Mouse (Mus musculus): ENCODE results near the gene Cnr1. TPM values are rescaled to one million over a fixed set of nuclear protein-coding genes. Genes with fewer than 3 reads are reported as not detected.

The Cnr1 gene
- polyA plus RNA-seq, 1 experiment from 2014 or later = 3.2 TPM

DNA sequence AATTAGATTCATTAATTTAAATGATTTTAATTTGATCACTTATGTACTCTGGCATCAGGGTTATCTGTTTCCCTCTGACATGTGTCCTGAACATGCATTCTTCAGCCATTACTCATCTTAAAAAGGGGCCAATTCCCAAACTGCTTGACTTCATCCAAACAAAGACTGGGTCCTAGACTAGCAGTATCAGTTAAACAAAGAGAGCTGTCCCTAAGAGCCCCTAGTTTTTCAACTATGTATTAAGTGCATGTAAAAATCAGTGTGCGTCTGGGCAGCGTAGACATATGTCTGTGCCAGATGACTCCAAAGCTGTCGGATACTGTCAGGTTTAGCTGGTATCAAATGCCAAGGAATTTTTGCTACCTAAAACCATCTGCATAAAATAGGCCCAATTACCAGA is 23.2 kb downstream of the Cnr1 start:
- no peak for TF ChIP-seq CTCF (IDR thresholded peaks at IDR 0.05; ENCODE audit: low read depth)

DNA sequence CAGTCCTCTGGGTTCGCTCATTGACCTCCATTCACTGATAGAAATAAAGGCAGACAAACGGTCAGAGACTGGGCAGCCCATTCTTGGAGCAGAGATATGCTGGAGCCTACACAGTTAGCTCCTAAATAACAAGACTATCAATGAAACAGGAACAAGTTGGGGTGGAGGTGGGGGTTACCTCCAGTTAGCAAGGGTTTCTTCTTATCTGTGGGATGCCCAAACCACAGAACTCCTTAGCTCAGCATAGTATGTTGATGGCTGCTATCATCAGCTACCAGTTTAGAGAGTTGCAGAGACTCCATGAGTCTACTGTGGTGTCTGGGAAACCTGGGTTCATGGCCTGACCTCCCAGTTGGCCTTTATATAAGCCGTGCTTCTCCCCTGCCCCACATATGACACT is 33.0 kb downstream of the Cnr1 start:
- H3K27ac ChIP-seq (ENCODE audit: low read depth, low read length) = no peak overlapping the region
- no peaks in the 10 kb centered on the region for H3K4me1 ChIP-seq (replicated peaks; ENCODE audit: control insufficient read depth, insufficient read depth, low read length)
- no peaks in the 10 kb centered on the region for H3K9me3 ChIP-seq (ENCODE audit: control insufficient read depth)
- no peaks in the 10 kb centered on the region for H3K27me3 ChIP-seq (replicated peaks; ENCODE audit: control insufficient read depth, insufficient read depth, low read length)
- H3K9ac ChIP-seq (ENCODE audit: low read depth, low read length) = no peak overlapping the region
- H3K4me3 ChIP-seq (ENCODE audit: low read depth, low read length) = no peak overlapping the region
- TF ChIP-seq CTCF (IDR thresholded peaks at IDR 0.05; ENCODE audit: low read depth) = no peak
- no peak overlapping the region for H3K4me2 ChIP-seq (replicated peaks; ENCODE audit: low read depth)
- no peak for ATAC-seq
- H3K36me3 ChIP-seq (ENCODE audit: control insufficient read depth, insufficient read depth) = no peaks in the 10 kb centered on the region
- 85% methylated on average over 3 of the region's 3 CpGs for WGBS

More for the DNA sequence above, 23.2 kb downstream of the Cnr1 start:
- H3K27me3 ChIP-seq (replicated peaks; ENCODE audit: control insufficient read depth, insufficient read depth, low read length) = no peaks in the 10 kb centered on the region
- no peak for ATAC-seq
- H3K4me2 ChIP-seq (replicated peaks; ENCODE audit: low read depth) = no peak overlapping the region
- H3K9ac ChIP-seq (ENCODE audit: low read depth, low read length) = no peak overlapping the region
- H3K4me3 ChIP-seq (ENCODE audit: low read depth, low read length) = no peak overlapping the region
- no peaks in the 10 kb centered on the region for H3K4me1 ChIP-seq (replicated peaks; ENCODE audit: control insufficient read depth, insufficient read depth, low read length)
- 81% methylated on average over 3 of the region's 3 CpGs for WGBS
- H3K36me3 ChIP-seq (ENCODE audit: control insufficient read depth, insufficient read depth) = 0 out of 2 replicates have a peak, but pooled peaks cover 4% of the 10 kb centered on the region
- no peak overlapping the region for H3K27ac ChIP-seq (ENCODE audit: low read depth, low read length)
- no peaks in the 10 kb centered on the region for H3K9me3 ChIP-seq (ENCODE audit: control insufficient read depth)

- no peak overlapping the region for H3K27ac ChIP-seq (ENCODE audit: low read depth, low read length)
- TF ChIP-seq CTCF (IDR thresholded peaks at IDR 0.05; ENCODE audit: low read depth) = no peak
- ATAC-seq = no peak
- H3K4me1 ChIP-seq (replicated peaks; ENCODE audit: control insufficient read depth, insufficient read depth, low read length) = no peaks in the 10 kb centered on the region
- H3K9me3 ChIP-seq (ENCODE audit: control insufficient read depth) = no peaks in the 10 kb centered on the region
- no peak overlapping the region for H3K4me2 ChIP-seq (replicated peaks; ENCODE audit: low read depth)
- 78% methylated on average over 3 of the region's 3 CpGs for WGBS
- no peak overlapping the region for H3K4me3 ChIP-seq (ENCODE audit: low read depth, low read length)
- no peaks in the 10 kb centered on the region for H3K36me3 ChIP-seq (ENCODE audit: control insufficient read depth, insufficient read depth)
- H3K27me3 ChIP-seq (replicated peaks; ENCODE audit: control insufficient read depth, insufficient read depth, low read length) = no peaks in the 10 kb centered on the region
- no peak overlapping the region for H3K9ac ChIP-seq (ENCODE audit: low read depth, low read length)
Observed at GRCm38 (mm10) chr4:33958515-33958914, 34.1 kb downstream of the Cnr1 start.

- H3K9ac ChIP-seq (ENCODE audit: low read depth, low read length) = no peak overlapping the region
- WGBS = 86% methylated on average over 6 of the region's 6 CpGs
- H3K9me3 ChIP-seq (ENCODE audit: control insufficient read depth) = no peaks in the 10 kb centered on the region
- H3K4me3 ChIP-seq (ENCODE audit: low read depth, low read length) = no peak overlapping the region
- no peak for TF ChIP-seq CTCF (IDR thresholded peaks at IDR 0.05; ENCODE audit: low read depth)
- H3K27ac ChIP-seq (ENCODE audit: low read depth, low read length) = no peak overlapping the region
- no peak for ATAC-seq
- H3K4me2 ChIP-seq (replicated peaks; ENCODE audit: low read depth) = no peak overlapping the region
- no peaks in the 10 kb centered on the region for H3K36me3 ChIP-seq (ENCODE audit: control insufficient read depth, insufficient read depth)
- no peaks in the 10 kb centered on the region for H3K4me1 ChIP-seq (replicated peaks; ENCODE audit: control insufficient read depth, insufficient read depth, low read length)
- no peaks in the 10 kb centered on the region for H3K27me3 ChIP-seq (replicated peaks; ENCODE audit: control insufficient read depth, insufficient read depth, low read length)
Observed at GRCm38 (mm10) chr4:33959841-33960240, 35.4 kb downstream of the Cnr1 start.

DNA sequence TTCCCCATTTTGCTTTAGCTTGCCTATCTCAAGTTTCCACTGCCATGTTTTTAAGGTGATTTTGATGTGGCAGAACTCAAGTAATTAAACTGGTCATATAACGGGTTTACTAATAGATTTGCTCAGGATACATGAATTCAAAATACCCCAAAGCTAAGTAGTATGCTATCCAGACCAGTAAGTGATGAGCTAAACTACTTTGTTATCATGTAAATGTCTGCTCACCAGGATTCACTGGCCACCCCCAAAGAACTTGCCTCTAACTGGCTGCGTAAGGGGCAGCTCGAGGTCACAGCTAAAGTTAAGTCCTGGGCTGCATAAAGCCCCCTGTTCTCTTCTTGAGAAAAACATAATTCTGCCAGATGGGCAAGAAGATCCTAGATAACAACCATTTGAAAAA is 46.3 kb downstream of the Cnr1 start:
- no peaks in the 10 kb centered on the region for H3K9me3 ChIP-seq (ENCODE audit: control insufficient read depth)
- WGBS = 80% methylated on average over 3 of the region's 3 CpGs
- no peak overlapping the region for H3K9ac ChIP-seq (ENCODE audit: low read depth, low read length)
- no peaks in the 10 kb centered on the region for H3K4me1 ChIP-seq (replicated peaks; ENCODE audit: control insufficient read depth, insufficient read depth, low read length)
- H3K4me3 ChIP-seq (ENCODE audit: low read depth, low read length) = no peak overlapping the region
- no peak overlapping the region for H3K27ac ChIP-seq (ENCODE audit: low read depth, low read length)
- no peaks in the 10 kb centered on the region for H3K36me3 ChIP-seq (ENCODE audit: control insufficient read depth, insufficient read depth)
- H3K4me2 ChIP-seq (replicated peaks; ENCODE audit: low read depth) = no peak overlapping the region
- no peaks in the 10 kb centered on the region for H3K27me3 ChIP-seq (replicated peaks; ENCODE audit: control insufficient read depth, insufficient read depth, low read length)
- no peak for TF ChIP-seq CTCF (IDR thresholded peaks at IDR 0.05; ENCODE audit: low read depth)
- no peak for ATAC-seq

DNA sequence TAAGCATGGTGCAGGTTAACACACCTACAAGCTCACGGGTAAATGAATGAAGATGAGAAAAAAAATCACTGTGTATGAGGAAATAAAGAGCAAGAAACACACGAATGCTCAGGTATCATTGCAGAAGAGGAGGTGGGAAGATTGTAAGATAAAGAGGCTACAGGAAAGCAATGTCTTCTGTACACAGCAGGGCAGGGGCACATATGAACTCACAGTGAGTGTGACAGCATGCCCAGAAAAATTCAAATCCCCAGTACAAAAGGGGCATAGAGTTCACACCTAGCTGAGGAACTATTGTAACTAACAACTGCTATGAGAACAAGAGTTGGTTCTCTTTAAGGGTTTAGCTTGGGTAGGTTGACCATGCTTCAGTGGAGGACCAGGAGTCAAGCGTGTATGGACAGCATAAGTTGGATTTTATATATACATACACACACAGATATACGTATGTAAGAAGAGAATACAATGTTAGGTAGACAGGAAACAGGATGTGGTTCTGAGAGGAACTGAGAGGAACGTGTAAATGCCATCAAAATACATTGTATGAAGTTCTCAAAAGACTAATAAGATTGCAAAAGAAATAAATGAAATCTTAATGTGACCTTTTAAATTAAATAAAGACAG is 64.2 kb downstream of the Cnr1 start:
- 70% methylated on average over 5 of the region's 5 CpGs for WGBS

GRCm38 (mm10) chr4:33992687-33993086 is 68.3 kb downstream of the Cnr1 start:
- Histone ChIP-seq H3K4me3 (ENCODE audit: low read depth, low read length) (no peak overlapping the region), H3K27me3 (replicated peaks; ENCODE audit: control insufficient read depth, insufficient read depth, low read length) (no peaks in the 10 kb centered on the region), H3K4me2 (replicated peaks; ENCODE audit: low read depth) (no peak overlapping the region), H3K27ac (ENCODE audit: low read depth, low read length) (no peak overlapping the region), H3K4me1 (replicated peaks; ENCODE audit: control insufficient read depth, insufficient read depth, low read length) (no peaks in the 10 kb centered on the region), H3K9ac (ENCODE audit: low read depth, low read length) (no peak overlapping the region), H3K36me3 (ENCODE audit: control insufficient read depth, insufficient read depth) (no peaks in the 10 kb centered on the region), H3K9me3 (ENCODE audit: control insufficient read depth) (no peaks in the 10 kb centered on the region)
- TF ChIP-seq CTCF (IDR thresholded peaks at IDR 0.05; ENCODE audit: low read depth) = no peak
- WGBS = 57% methylated on average over 3 of the region's 3 CpGs
- ATAC-seq = no peak

More for the DNA sequence above, 64.2 kb downstream of the Cnr1 start:
- TF ChIP-seq CTCF (IDR thresholded peaks at IDR 0.05; ENCODE audit: low read depth) = no peak
- no peaks in the 10 kb centered on the region for H3K27me3 ChIP-seq (replicated peaks; ENCODE audit: control insufficient read depth, insufficient read depth, low read length)
- H3K4me2 ChIP-seq (replicated peaks; ENCODE audit: low read depth) = no peak overlapping the region
- H3K36me3 ChIP-seq (ENCODE audit: control insufficient read depth, insufficient read depth) = no peaks in the 10 kb centered on the region
- no peaks in the 10 kb centered on the region for H3K9me3 ChIP-seq (ENCODE audit: control insufficient read depth)
- H3K27ac ChIP-seq (ENCODE audit: low read depth, low read length) = no peak overlapping the region
- ATAC-seq = no peak
- no peak overlapping the region for H3K9ac ChIP-seq (ENCODE audit: low read depth, low read length)
- H3K4me3 ChIP-seq (ENCODE audit: low read depth, low read length) = no peak overlapping the region
- H3K4me1 ChIP-seq (replicated peaks; ENCODE audit: control insufficient read depth, insufficient read depth, low read length) = no peaks in the 10 kb centered on the region

Data from intestine, postnatal 0 days (tissue).